Mouse (Mus musculus) kidney, postnatal 10 days (tissue): ENCODE results near the gene Ap5b1.

Experiments
- DNase-seq: peaks from one replicate; pipeline ENCODE4 v3.0.0; 2021; ENCODE audit warnings: mixed read lengths

Gene Ap5b1

DNA sequence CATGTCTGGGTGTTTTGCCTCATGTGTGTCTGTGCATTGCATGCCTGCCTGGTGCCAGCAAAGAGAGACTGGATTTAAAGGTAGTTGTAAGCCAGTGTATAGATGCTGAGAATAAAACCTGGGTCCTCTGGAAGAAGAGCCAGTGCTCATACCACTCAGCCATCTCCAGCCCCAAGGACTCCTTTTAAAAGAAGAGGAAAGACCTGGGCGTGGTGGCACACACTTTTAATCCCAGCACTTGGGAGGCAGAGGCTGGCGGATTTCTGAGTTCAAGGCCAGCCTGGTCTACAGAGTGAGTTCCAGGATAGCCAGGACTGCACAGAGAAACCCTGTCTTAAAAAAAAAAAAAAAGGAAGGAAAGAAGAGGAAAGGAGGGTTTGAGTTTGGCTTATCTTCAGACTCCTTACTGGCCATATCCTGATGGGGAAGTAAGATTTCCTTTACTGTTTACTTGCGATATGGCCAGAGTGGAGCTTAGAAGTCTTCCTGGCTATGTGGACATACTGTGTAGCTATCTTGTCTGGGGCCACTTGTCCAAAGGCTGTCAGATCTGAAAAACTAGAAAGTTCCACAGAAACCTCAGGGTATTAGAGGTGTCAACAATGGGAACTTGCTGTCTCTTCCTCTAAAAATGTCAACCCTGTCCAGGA is 45.1 kb downstream of the Ap5b1 start:
- DNase-seq: no peak

DNA sequence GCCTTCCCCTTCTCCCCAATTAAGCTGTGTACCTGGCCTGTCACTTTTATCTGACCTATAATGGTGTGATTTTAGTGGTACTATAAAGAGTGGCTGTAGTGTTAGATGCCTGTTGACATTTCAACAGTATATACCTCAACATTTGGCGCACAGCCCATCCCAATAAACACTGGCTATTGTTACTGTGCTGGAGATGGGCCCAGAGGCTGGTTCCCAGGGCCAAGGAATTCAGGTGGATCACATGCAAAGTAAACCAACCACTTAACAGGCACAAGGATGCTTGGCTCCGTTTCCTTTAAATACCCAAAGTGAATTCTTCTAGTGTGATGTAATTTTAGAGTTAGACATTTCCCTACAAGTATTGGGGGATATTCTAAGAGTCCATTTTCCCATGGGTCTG is 47.1 kb downstream of the Ap5b1 start:
- no peak for DNase-seq

DNA sequence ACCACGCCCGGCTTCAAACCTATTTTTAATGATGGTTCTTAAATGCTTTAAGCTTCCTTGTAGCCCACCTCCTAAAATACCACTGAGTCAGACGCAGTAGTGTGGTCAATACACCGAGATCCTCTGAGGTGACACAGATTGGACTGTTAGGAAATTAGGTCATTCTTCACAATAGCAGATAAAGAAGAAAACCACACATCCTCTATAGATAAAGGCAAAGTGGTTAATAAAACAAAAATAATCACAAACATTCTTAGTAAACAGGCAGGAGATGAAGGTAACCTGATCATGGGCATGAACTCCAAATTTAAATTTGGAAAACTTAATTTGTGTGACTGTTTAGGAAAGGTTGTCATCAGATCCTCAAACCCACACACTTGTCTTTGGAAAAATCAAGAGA is 52.2 kb downstream of the Ap5b1 start:
- no peak for DNase-seq
